Mouse (Mus musculus) neural tube, embryonic 15.5 days (tissue): Measurements from ENCODE around the gene Mn1. TPM values are rescaled to one million over a fixed set of nuclear protein-coding genes. Genes with fewer than 3 reads are reported as not detected.

Source experiments
- ATAC-seq: fragments of 200-750 bp; cut with Nextera tagmentation; 2 replicates; pipeline ENCODE4 v1.8.0; 2017; ENCODE audit warnings: mild to moderate bottlenecking, moderate TSS enrichment, moderate library complexity; ENCODE audit not compliant: low FRiP score
- H3K27ac ChIP-seq: fragments of 300-500 bp; sonication (generic); replicated peaks from 2 replicates; pipeline ENCODE4 v1.5.1; 2015; ENCODE audit warnings: mild to moderate bottlenecking, inconsistent platforms
- H3K27me3 ChIP-seq: fragments of 300-500 bp; sonication (generic); replicated peaks from 2 replicates; pipeline ENCODE4 v1.6.1; 2015; ENCODE audit warnings: inconsistent platforms
- H3K36me3 ChIP-seq: fragments of 300-500 bp; sonication (generic); 2 replicates; pipeline ENCODE4 v1.6.1; 2015; ENCODE audit warnings: inconsistent platforms
- H3K4me1 ChIP-seq: fragments of 300-500 bp; sonication (generic); 2 replicates; pipeline ENCODE4 v1.6.1; 2015; ENCODE audit warnings: inconsistent platforms
- H3K4me2 ChIP-seq: fragments of 300-500 bp; sonication (generic); 2 replicates; pipeline ENCODE4 v1.6.1; 2015; ENCODE audit warnings: inconsistent platforms, mild to moderate bottlenecking, moderate library complexity
- H3K4me3 ChIP-seq: fragments of 300-500 bp; sonication (generic); replicated peaks from 2 replicates; pipeline ENCODE4 v1.5.1; 2015; ENCODE audit warnings: mild to moderate bottlenecking, inconsistent platforms
- H3K9ac ChIP-seq: fragments of 300-500 bp; sonication (generic); replicated peaks from 2 replicates; pipeline ENCODE4 v1.6.1; 2015; ENCODE audit warnings: mild to moderate bottlenecking, inconsistent platforms
- H3K9me3 ChIP-seq: fragments of 300-500 bp; sonication (generic); replicated peaks from 2 replicates; pipeline ENCODE4 v1.6.1; 2016; ENCODE audit warnings: inconsistent platforms
- WGBS: fragments of 180-500 bp; shearing (Covaris S2); methylation state at CpG from one replicate; pipeline ENCODE4 v1.1.7; 2015; ENCODE audit warnings: mixed read lengths; 5-methylcytosine and 5-hydroxymethylcytosine counted together
- polyA plus RNA-seq: library from polyadenylated mRNA; unstranded; fragments of >200 nt; fragmentation: Nextera tagmentation; extraction: Ambion mirVana; gene quantifications from 2 replicates; pipeline ENCODE4 v1.2.1, GENCODE M21; 2015

Gene Mn1
- polyA plus RNA-seq, 1 experiment from 2014 or later = 18.3 TPM

- Histone ChIP-seq H3K36me3 (no peaks in the 10 kb centered on the region), H3K27me3 (no peaks in the 10 kb centered on the region), H3K4me3 (no peak overlapping the region), H3K4me2 (no peak overlapping the region), H3K27ac (no peak overlapping the region), H3K9ac (no peak overlapping the region), H3K4me1 (peaks cover 28% of the 10 kb centered on the region), H3K9me3 (no peaks in the 10 kb centered on the region)
- no peak for ATAC-seq
- 62% methylated on average over 7 of the region's 7 CpGs for WGBS
Measured at GRCm38 (mm10) chr5:111437205-111437604, 20.0 kb downstream of the Mn1 start.

DNA sequence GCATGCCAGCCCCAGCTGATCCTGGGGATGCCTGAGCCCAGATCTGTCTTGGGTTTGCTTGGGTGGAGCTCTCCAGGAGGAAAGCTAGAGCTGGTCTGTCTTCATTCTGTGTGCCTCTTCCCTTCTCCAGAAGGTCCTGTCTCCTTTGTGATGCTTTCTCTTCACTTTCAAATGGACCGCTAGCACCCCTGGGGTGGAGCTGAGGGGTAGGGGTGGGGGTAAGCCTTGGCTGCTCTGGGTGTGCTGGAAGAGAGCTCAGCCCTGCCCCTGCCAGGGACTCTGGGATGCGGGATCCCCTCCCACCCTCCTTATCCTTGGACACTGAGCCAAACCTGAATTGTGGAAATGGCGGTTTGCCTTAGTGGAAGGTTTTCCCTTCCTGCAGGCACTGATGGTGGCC, 21.2 kb downstream of the Mn1 start:
- no peaks in the 10 kb centered on the region for H3K36me3 ChIP-seq
- no peaks in the 10 kb centered on the region for H3K9me3 ChIP-seq
- ATAC-seq = no peak
- no peak overlapping the region for H3K9ac ChIP-seq
- 76% methylated on average over 3 of the region's 3 CpGs for WGBS
- no peak overlapping the region for H3K4me3 ChIP-seq
- no peak overlapping the region for H3K27ac ChIP-seq
- peaks cover 24% of the 10 kb centered on the region for H3K4me1 ChIP-seq
- no peak overlapping the region for H3K4me2 ChIP-seq
- no peaks in the 10 kb centered on the region for H3K27me3 ChIP-seq

GRCm38 (mm10) chr5:111438821-111439220, 21.7 kb downstream of the Mn1 start:
- Histone ChIP-seq H3K4me1 (peaks cover 20% of the 10 kb centered on the region), H3K9me3 (no peaks in the 10 kb centered on the region), H3K9ac (no peak overlapping the region), H3K27me3 (no peaks in the 10 kb centered on the region), H3K4me2 (no peak overlapping the region), H3K27ac (no peak overlapping the region), H3K36me3 (no peaks in the 10 kb centered on the region), H3K4me3 (no peak overlapping the region)
- WGBS = 97% methylated on average over 8 of the region's 8 CpGs
- no peak for ATAC-seq

GRCm38 (mm10) chr5:111440264-111440663, 23.1 kb downstream of the Mn1 start:
- Histone ChIP-seq H3K9ac (no peak overlapping the region), H3K36me3 (no peaks in the 10 kb centered on the region), H3K9me3 (no peaks in the 10 kb centered on the region), H3K4me3 (no peak overlapping the region), H3K4me1 (peaks cover 8% of the 10 kb centered on the region; the same call in 1 of the 2 replicates), H3K27me3 (no peaks in the 10 kb centered on the region), H3K4me2 (no peak overlapping the region), H3K27ac (no peak overlapping the region)
- WGBS = 94% methylated on average over 4 of the region's 4 CpGs
- no peak for ATAC-seq

GRCm38 (mm10) chr5:111442151-111442871, 25.1 kb downstream of the Mn1 start:
- H3K9me3 ChIP-seq = no peaks in the 10 kb centered on the region
- ATAC-seq = no peak
- H3K9ac ChIP-seq = no peak overlapping the region
- H3K4me1 ChIP-seq = 0 out of 2 replicates have a peak, but pooled peaks cover 14% of the 10 kb centered on the region
- H3K4me2 ChIP-seq = no peak overlapping the region
- H3K36me3 ChIP-seq = no peaks in the 10 kb centered on the region
- H3K4me3 ChIP-seq = no peak overlapping the region
- H3K27ac ChIP-seq = no peak overlapping the region
- WGBS = 77% methylated on average over 11 of the region's 11 CpGs
- H3K27me3 ChIP-seq = no peaks in the 10 kb centered on the region

DNA sequence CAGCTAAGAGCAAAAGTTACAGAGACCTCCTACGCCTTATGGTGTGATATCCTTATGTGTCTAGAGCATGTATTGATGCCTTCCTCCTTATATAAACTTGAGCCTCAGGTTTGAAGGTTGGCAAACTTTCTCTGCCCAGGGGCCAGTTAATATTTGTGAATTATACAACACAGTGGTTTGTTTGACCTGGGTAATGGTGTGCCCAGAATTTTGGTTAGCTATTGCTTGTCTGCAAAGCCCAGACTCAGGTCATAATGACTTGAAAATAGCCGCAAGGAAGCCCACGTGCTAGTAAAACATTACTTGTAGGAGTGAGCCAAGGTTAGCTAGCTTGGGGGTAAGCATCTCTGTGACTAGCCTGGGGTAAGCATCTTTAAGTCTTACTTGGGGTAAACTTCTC, 26.5 kb downstream of the Mn1 start:
- no peaks in the 10 kb centered on the region for H3K36me3 ChIP-seq
- no peak overlapping the region for H3K9ac ChIP-seq
- no peak overlapping the region for H3K27ac ChIP-seq
- no peak for ATAC-seq
- WGBS = 94% methylated on average over 3 of the region's 3 CpGs
- no peaks in the 10 kb centered on the region for H3K9me3 ChIP-seq
- no peak overlapping the region for H3K4me2 ChIP-seq
- H3K27me3 ChIP-seq = no peaks in the 10 kb centered on the region
- 0 out of 2 replicates have a peak, but pooled peaks cover 14% of the 10 kb centered on the region for H3K4me1 ChIP-seq
- H3K4me3 ChIP-seq = no peak overlapping the region

DNA sequence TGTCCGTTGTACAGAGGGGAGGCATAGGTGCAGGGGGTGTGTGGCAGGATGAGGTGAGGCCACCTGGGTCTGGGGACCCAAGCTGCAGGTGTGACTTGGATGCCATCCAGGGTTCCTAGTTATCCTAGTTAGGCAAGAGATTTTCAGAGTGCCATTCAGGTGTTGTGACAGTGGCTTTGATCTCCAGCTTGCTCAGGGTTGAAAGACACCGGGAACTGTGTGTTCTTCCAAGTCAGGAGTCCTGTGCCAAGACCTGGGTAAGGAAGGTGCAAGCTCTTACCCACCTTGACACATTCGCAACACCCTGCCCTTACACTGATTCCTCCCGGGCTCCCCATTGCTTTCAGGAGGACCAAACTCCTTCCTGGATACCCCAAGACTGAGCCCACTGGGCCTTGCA, 27.2 kb downstream of the Mn1 start:
- no peak for ATAC-seq
- 88% methylated on average over 4 of the region's 4 CpGs for WGBS
- Histone ChIP-seq H3K27ac (no peak overlapping the region), H3K27me3 (no peaks in the 10 kb centered on the region), H3K4me2 (no peak overlapping the region), H3K9me3 (no peaks in the 10 kb centered on the region), H3K4me3 (no peak overlapping the region), H3K36me3 (no peaks in the 10 kb centered on the region), H3K9ac (no peak overlapping the region), H3K4me1 (0 out of 2 replicates have a peak, but pooled peaks cover 14% of the 10 kb centered on the region)

- no peak overlapping the region for H3K4me2 ChIP-seq
- no peak overlapping the region for H3K9ac ChIP-seq
- no peak overlapping the region for H3K4me3 ChIP-seq
- H3K36me3 ChIP-seq = no peaks in the 10 kb centered on the region
- no peak for ATAC-seq
- H3K27ac ChIP-seq = no peak overlapping the region
- 31% methylated on average over 7 of the region's 7 CpGs for WGBS
- H3K4me1 ChIP-seq = 0 out of 2 replicates have a peak, but pooled peaks cover 14% of the 10 kb centered on the region
- no peaks in the 10 kb centered on the region for H3K27me3 ChIP-seq
- H3K9me3 ChIP-seq = no peaks in the 10 kb centered on the region
Measured at GRCm38 (mm10) chr5:111446652-111447051, 29.5 kb downstream of the Mn1 start.

DNA sequence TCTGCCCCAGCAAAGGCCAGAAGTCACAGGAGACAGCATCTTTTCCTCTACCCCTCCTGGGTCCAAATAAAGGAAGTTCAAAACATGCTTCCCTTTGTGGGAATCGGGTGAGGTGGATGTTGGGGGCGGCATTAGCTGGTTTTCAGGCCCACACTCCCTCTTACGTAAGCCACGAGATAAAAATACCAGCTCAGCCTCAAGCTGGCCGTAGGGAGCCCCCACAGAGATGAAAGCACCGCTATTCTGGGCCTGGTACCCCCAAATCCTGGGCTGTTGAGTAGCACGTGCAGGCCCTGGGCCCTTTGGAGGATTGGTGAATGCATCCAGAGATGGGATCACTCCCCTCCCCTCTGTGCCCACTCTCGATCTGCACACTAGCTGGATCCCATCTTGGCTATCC, 32.5 kb downstream of the Mn1 start:
- ATAC-seq = no peak
- WGBS = 61% methylated on average over 8 of the region's 8 CpGs
- Histone ChIP-seq H3K4me3 (no peak overlapping the region), H3K27me3 (no peaks in the 10 kb centered on the region), H3K9me3 (no peaks in the 10 kb centered on the region), H3K27ac (no peak overlapping the region), H3K4me2 (no peak overlapping the region), H3K9ac (no peak overlapping the region), H3K36me3 (no peaks in the 10 kb centered on the region), H3K4me1 (0 out of 2 replicates have a peak, but pooled peaks cover 7% of the 10 kb centered on the region)

- Histone ChIP-seq H3K27me3 (no peaks in the 10 kb centered on the region), H3K4me1 (no peaks in the 10 kb centered on the region), H3K4me3 (no peak overlapping the region), H3K9me3 (no peaks in the 10 kb centered on the region), H3K9ac (no peak overlapping the region), H3K4me2 (no peak overlapping the region), H3K36me3 (peaks cover 5% of the 10 kb centered on the region; the same call in 1 of the 2 replicates), H3K27ac (no peak overlapping the region)
- 88% methylated on average over 5 of the region's 5 CpGs for WGBS
- ATAC-seq = no peak
Measured at GRCm38 (mm10) chr5:111454240-111454639, 37.1 kb downstream of the Mn1 start.

DNA sequence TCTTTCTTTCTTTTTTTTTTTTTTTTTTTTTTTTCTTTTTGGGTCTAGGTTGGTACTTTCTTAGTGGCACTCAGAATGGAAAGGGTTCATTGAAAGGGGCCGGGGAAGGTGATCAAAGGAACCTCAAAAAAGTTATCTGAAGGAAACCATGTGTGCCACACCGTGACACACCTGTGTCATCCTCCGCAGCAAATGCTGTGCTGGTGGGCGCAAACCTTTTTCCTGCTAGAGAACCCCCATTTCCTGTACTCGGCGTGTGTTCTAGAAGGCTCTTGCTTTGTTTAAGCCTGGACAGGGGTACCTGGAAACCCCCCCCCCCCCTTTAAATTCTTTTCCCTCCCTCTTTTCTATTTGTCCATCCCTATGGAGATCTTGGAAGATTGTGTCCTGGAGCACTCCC, 37.7 kb downstream of the Mn1 start:
- 94% methylated on average over 6 of the region's 6 CpGs for WGBS
- peaks cover 5% of the 10 kb centered on the region; the same call in 1 of the 2 replicates for H3K36me3 ChIP-seq

DNA sequence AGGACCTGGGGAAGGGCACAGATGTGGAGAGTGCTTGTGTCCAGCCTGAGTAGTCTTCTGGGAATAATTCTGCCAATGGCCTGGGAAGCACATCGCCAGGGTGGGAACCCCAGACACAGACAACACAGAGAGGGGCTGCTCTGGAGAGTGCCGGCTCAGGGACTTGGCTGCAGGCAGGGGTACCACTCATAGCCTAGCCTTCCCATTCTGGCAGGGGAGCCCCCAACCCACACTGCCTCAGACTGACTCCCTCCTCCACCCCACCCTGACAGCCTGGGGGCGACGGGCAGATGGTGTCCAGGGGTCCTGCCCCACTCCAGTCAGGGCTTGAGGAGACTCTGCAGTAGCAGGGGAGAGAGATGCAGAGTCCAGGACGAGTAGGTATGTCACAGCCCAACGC, 41.5 kb downstream of the Mn1 start:
- Histone ChIP-seq H3K4me1 (no peaks in the 10 kb centered on the region), H3K4me3 (no peak overlapping the region), H3K27me3 (no peaks in the 10 kb centered on the region), H3K9me3 (no peaks in the 10 kb centered on the region), H3K36me3 (peaks cover 5% of the 10 kb centered on the region; the same call in 1 of the 2 replicates), H3K9ac (no peak overlapping the region), H3K27ac (no peak overlapping the region), H3K4me2 (no peak overlapping the region)
- ATAC-seq = no peak
- WGBS = 87% methylated on average over 6 of the region's 6 CpGs

More for the DNA sequence above, 37.7 kb downstream of the Mn1 start:
- H3K9me3 ChIP-seq = no peaks in the 10 kb centered on the region
- H3K27ac ChIP-seq = no peak overlapping the region
- H3K4me3 ChIP-seq = no peak overlapping the region
- H3K27me3 ChIP-seq = no peaks in the 10 kb centered on the region
- no peaks in the 10 kb centered on the region for H3K4me1 ChIP-seq
- no peak overlapping the region for H3K9ac ChIP-seq
- no peak for ATAC-seq
- no peak overlapping the region for H3K4me2 ChIP-seq
